Mouse (Mus musculus): Measurements from ENCODE around the gene Nfe2l2. TPM values are rescaled to one million over a fixed set of nuclear protein-coding genes. Genes with fewer than 3 reads are reported as not detected.
A peak's percentile ranks its signal among the peaks of the same experiment; 100 is the strongest.

The Nfe2l2 gene
- polyA plus RNA-seq, 1 experiment = 42.2 TPM

GRCm38 (mm10) chr2:75669491-75670445, 34.7 kb downstream of the Nfe2l2 start:
- Histone ChIP-seq H3K4me3 (ENCODE audit: control insufficient read depth, insufficient read depth, low read length) (no peak overlapping the region), H3K4me1 (replicated peaks; ENCODE audit: control insufficient read depth, insufficient read depth, low read length) (no peaks in the 10 kb centered on the region), H3K36me3 (ENCODE audit: control insufficient read depth, insufficient read depth, low read length) (peaks cover 4% of the 10 kb centered on the region), H3K27ac (ENCODE audit: control insufficient read depth, insufficient read depth, low read length) (no peak overlapping the region), H3K27me3 (ENCODE audit: control insufficient read depth, insufficient read depth, low read length) (no peaks in the 10 kb centered on the region)
- TF ChIP-seq CTCF (IDR thresholded peaks at IDR 0.05; ENCODE audit: borderline replicate concordance, control insufficient read depth, extremely low read depth, insufficient read depth, low read length, poor library complexity) (no peak), POLR2A (IDR thresholded peaks at IDR 0.05; ENCODE audit: control insufficient read depth, extremely low read depth, insufficient read depth, low read length, poor library complexity) (no peak)
- DNase-seq = no peak
- 76% methylated on average over 14 of the region's 14 CpGs for WGBS

DNA sequence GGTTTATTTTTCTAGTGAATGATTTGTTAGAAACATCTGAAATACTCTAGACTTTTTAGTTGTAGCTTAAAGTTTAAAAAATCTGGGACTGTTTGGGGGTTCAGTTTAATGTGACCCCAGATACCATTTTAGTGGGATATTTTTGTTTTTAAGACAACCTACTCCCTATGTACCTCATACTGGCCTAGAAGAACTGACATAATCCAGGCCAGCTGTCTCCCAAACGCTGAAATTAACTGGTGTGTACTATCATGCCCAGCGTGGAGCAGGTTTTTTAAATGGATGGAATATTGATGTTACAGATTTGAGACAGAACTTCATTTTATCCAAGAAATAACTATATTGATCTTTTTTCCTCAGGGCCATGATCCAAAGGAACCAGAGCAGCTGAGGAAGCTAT, 43.3 kb downstream of the Nfe2l2 start:
- WGBS = 43% methylated on average over 2 of the region's 2 CpGs
- no peak overlapping the region for H3K4me3 ChIP-seq (ENCODE audit: control insufficient read depth, insufficient read depth, low read length)
- peaks cover 9% of the 10 kb centered on the region for H3K4me1 ChIP-seq (replicated peaks; ENCODE audit: control insufficient read depth, insufficient read depth, low read length)
- no peak for DNase-seq
- H3K36me3 ChIP-seq (ENCODE audit: control insufficient read depth, insufficient read depth, low read length) = peaks cover 37% of the 10 kb centered on the region
- H3K27ac ChIP-seq (ENCODE audit: control insufficient read depth, insufficient read depth, low read length) = no peak overlapping the region
- TF ChIP-seq POLR2A (IDR thresholded peaks at IDR 0.05; ENCODE audit: control insufficient read depth, extremely low read depth, insufficient read depth, low read length, poor library complexity) = no peak
- no peak for TF ChIP-seq CTCF (IDR thresholded peaks at IDR 0.05; ENCODE audit: borderline replicate concordance, control insufficient read depth, extremely low read depth, insufficient read depth, low read length, poor library complexity)
- H3K27me3 ChIP-seq (ENCODE audit: control insufficient read depth, insufficient read depth, low read length) = no peaks in the 10 kb centered on the region

GRCm38 (mm10) chr2:75660255-75660948, 44.0 kb downstream of the Nfe2l2 start:
- Histone ChIP-seq H3K4me1 (replicated peaks; ENCODE audit: control insufficient read depth, insufficient read depth, low read length) (peaks cover 11% of the 10 kb centered on the region), H3K4me3 (ENCODE audit: control insufficient read depth, insufficient read depth, low read length) (peak overlapping the region; percentile 14; the same call in 1 of the 2 replicates), H3K27ac (ENCODE audit: control insufficient read depth, insufficient read depth, low read length) (no peak overlapping the region), H3K36me3 (ENCODE audit: control insufficient read depth, insufficient read depth, low read length) (peaks cover 37% of the 10 kb centered on the region), H3K27me3 (ENCODE audit: control insufficient read depth, insufficient read depth, low read length) (no peaks in the 10 kb centered on the region)
- no peak for DNase-seq
- WGBS = 2% methylated on average over 15 of the region's 15 CpGs
- no peak for TF ChIP-seq POLR2A (IDR thresholded peaks at IDR 0.05; ENCODE audit: control insufficient read depth, extremely low read depth, insufficient read depth, low read length, poor library complexity)
- TF ChIP-seq CTCF (IDR thresholded peaks at IDR 0.05; ENCODE audit: borderline replicate concordance, control insufficient read depth, extremely low read depth, insufficient read depth, low read length, poor library complexity) = no peak

DNA sequence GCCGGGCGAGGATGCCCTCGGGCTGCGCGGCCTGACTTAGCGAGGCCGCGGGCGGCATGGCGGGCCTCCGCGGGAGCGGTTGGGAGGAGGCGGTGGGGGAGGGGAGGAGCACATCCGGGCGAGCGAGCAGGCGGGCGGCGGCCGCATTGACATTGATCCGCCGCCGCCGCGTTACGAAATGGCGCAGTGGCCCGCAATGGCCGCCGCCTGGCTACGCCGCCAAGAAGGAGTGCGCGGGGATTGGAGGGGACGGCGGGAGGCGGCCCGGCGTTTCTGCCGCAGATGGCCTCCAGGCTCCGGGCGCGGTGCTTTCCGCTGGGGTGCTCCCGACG, 44.8 kb downstream of the Nfe2l2 start:
- DNase-seq = peak; percentile 94
- Histone ChIP-seq H3K4me1 (replicated peaks; ENCODE audit: control insufficient read depth, insufficient read depth, low read length) (peaks cover 11% of the 10 kb centered on the region), H3K27ac (ENCODE audit: control insufficient read depth, insufficient read depth, low read length) (peak overlapping the region; percentile 69), H3K36me3 (ENCODE audit: control insufficient read depth, insufficient read depth, low read length) (peaks cover 32% of the 10 kb centered on the region), H3K27me3 (ENCODE audit: control insufficient read depth, insufficient read depth, low read length) (no peaks in the 10 kb centered on the region), H3K4me3 (ENCODE audit: control insufficient read depth, insufficient read depth, low read length) (peak overlapping the region; percentile 96)
- WGBS = 2% methylated on average over 45 of the region's 47 CpGs
- TF ChIP-seq CTCF (IDR thresholded peaks at IDR 0.05; ENCODE audit: borderline replicate concordance, control insufficient read depth, extremely low read depth, insufficient read depth, low read length, poor library complexity) (no peak; the same call in 1 of the 2 replicates), POLR2A (IDR thresholded peaks at IDR 0.05; ENCODE audit: control insufficient read depth, extremely low read depth, insufficient read depth, low read length, poor library complexity) (no peak)

DNA sequence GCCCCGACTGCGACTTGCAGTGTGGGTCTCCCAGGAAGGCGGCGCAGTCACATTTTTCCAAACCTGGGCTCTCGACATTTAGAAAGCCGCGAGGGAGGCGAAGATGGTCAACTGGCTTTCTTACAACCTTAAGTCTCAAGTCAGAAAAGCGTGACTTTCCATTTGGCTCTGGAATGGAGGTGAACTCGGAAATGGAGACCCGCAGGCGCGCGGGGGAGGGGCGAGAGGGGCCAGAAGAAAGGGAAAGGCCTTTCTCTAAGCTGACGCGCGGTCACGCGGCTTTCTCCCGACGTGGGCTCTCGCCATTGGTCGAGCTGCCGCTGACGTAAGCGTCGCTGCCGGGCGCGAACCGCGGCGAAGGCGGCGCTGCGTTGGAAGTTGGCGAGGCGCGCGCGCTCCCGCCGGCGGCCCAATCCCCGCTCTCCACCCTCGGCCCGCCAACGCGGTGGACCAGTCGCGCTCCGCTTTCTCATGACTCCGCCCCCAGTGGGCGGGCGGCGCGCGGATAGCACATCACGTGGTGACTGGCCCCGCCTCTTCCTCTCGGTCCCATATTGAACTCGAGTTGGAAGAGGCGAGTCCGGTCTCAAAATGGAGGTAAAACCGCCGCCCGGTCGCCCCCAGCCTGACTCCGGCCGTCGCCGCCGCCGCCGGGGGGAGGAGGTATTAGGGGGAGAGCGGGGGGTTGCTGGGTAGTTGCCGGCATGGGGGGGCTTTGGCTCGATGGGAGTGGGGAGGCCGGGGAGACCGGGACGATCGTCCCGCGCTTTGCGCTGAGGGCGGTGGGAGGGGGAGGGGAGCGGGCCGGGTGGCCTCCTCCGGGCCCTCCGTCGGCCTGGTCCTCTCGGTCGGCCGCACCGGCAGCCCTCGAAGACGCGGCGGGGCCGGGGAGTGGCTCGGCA, 45.5 kb downstream of the Nfe2l2 start, which contains the start of gene Hnrnpa3:
Gene Hnrnpa3 (plus strand): TSS at position 535 of the 902 bp plus-strand sequence.
- peak within 1 kb of the TSS; percentile 91 for H3K27ac ChIP-seq (ENCODE audit: control insufficient read depth, insufficient read depth, low read length)
- under 1% methylated on average over 101 of the region's 102 CpGs for WGBS
- H3K36me3 ChIP-seq (ENCODE audit: control insufficient read depth, insufficient read depth, low read length) = peaks cover 26% of the 10 kb centered on the region
- H3K27me3 ChIP-seq (ENCODE audit: control insufficient read depth, insufficient read depth, low read length) = no peaks in the 10 kb centered on the region
- peak; percentile 97 for DNase-seq
- peaks cover 11% of the 10 kb centered on the region for H3K4me1 ChIP-seq (replicated peaks; ENCODE audit: control insufficient read depth, insufficient read depth, low read length)
- peak within 1 kb of the TSS; percentile 96 for H3K4me3 ChIP-seq (ENCODE audit: control insufficient read depth, insufficient read depth, low read length)
- peak; percentile 24; the same call in 1 of the 2 replicates for TF ChIP-seq CTCF (IDR thresholded peaks at IDR 0.05; ENCODE audit: borderline replicate concordance, control insufficient read depth, extremely low read depth, insufficient read depth, low read length, poor library complexity)
- peak; percentile 71 for TF ChIP-seq POLR2A (IDR thresholded peaks at IDR 0.05; ENCODE audit: control insufficient read depth, extremely low read depth, insufficient read depth, low read length, poor library complexity)

Measured in thymus, adult 2 months (tissue).